Mouse (Mus musculus) midbrain, embryonic 16.5 days (tissue): ENCODE measurements around the gene Atn1. TPM values are rescaled to one million over a fixed set of nuclear protein-coding genes. Genes with fewer than 3 reads are reported as not detected.
A peak's percentile ranks its signal among the peaks of the same experiment; 100 is the strongest.

ENCODE experiments used
- ATAC-seq: fragments of 200-750 bp; cut with Nextera tagmentation; 2 replicates; pipeline ENCODE4 v1.8.0; 2017; ENCODE audit warnings: moderate TSS enrichment
- H3K27ac ChIP-seq: fragments of 300-500 bp; sonication (generic); 2 replicates; pipeline ENCODE4 v1.5.1; 2014; ENCODE audit warnings: mild to moderate bottlenecking, low read length, mixed read lengths
- H3K27me3 ChIP-seq: fragments of 300-500 bp; sonication (generic); 2 replicates; pipeline ENCODE4 v1.6.1; 2014; ENCODE audit warnings: low read depth, low read length, mixed read lengths; ENCODE audit not compliant: control insufficient read depth, insufficient read depth
- H3K36me3 ChIP-seq: fragments of 300-500 bp; sonication (generic); 2 replicates; pipeline ENCODE4 v1.6.1; 2014; ENCODE audit warnings: mild to moderate bottlenecking, low read length, moderate library complexity, mixed read lengths; ENCODE audit not compliant: control insufficient read depth, insufficient read depth
- H3K4me1 ChIP-seq: fragments of 300-500 bp; sonication (generic); 2 replicates; pipeline ENCODE4 v1.6.1; 2014; ENCODE audit warnings: mild to moderate bottlenecking, low read length, mixed read lengths; ENCODE audit not compliant: control insufficient read depth, insufficient read depth
- H3K4me2 ChIP-seq: fragments of 300-500 bp; sonication (generic); 2 replicates; pipeline ENCODE4 v1.6.1; 2014; ENCODE audit warnings: mild to moderate bottlenecking, low read length, mixed read lengths
- H3K4me3 ChIP-seq: fragments of 300-500 bp; sonication (generic); 2 replicates; pipeline ENCODE4 v1.5.1; 2014; ENCODE audit warnings: low read depth, mild to moderate bottlenecking, low read length, moderate library complexity, mixed read lengths
- H3K9ac ChIP-seq: fragments of 300-500 bp; sonication (generic); 2 replicates; pipeline ENCODE4 v1.6.1; 2014; ENCODE audit warnings: low read depth, low read length, mixed read lengths
- H3K9me3 ChIP-seq: fragments of 300-500 bp; sonication (generic); replicated peaks from 2 replicates; pipeline ENCODE4 v1.6.1; 2014; ENCODE audit warnings: mild to moderate bottlenecking, low read length, mixed read lengths; ENCODE audit not compliant: control insufficient read depth, poor library complexity, severe bottlenecking
- WGBS: fragments of 180-500 bp; shearing (Covaris S2); extraction: QIAGEN DNeasy Blood & Tissue Kit; methylation state at CpG from one replicate; pipeline ENCODE4 v1.1.7; 2014; 5-methylcytosine and 5-hydroxymethylcytosine counted together
- polyA plus RNA-seq: library from polyadenylated mRNA; unstranded; fragments of >200 nt; fragmentation: Nextera tagmentation; extraction: Ambion mirVana; gene quantifications from 2 replicates; pipeline ENCODE4 v1.2.1, GENCODE M21; 2015

The Atn1 gene
- polyA plus RNA-seq, 1 experiment from 2014 or later = 28.9 TPM

- Histone ChIP-seq H3K27ac (peak overlapping the region; percentile 95), H3K9me3 (no peaks in the 10 kb centered on the region), H3K4me1 (peaks cover 37% of the 10 kb centered on the region), H3K4me3 (peak overlapping the region; percentile 84), H3K9ac (peak overlapping the region; percentile 45), H3K4me2 (peak overlapping the region; percentile 78), H3K27me3 (no peaks in the 10 kb centered on the region), H3K36me3 (peaks cover 4% of the 10 kb centered on the region; the same call in 1 of the 2 replicates)
- WGBS = 20% methylated on average over 5 of the region's 5 CpGs
- peak; percentile 15 for ATAC-seq
These were observed 1.9 kb upstream of the Atn1 start for GRCm38 (mm10) chr6:124757909-124758848.

DNA sequence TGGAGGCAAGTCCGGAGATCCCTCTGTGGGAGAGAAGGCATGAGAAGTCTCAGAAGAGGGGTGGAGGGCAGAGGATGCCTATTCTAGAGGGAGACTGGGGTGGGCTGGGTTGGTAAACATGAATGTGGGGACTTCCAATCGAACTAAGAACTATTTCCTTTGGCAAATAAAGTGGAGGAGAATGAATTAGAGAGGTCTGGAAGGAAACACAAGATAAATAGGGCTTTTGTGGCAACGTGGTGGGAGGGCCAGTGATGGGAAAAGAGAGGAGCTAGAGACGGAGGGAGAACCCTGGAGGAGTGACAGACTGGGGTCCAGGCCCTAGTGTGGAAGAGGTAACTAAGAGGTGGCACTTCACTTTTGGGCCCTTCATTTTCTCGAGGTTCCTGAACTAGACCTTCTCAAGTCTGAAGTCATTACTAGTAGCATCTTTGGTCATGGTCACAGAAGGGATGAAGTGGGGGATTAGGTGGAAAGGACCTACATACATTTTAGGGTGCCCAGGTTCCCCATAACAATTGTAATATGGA, 1.1 kb upstream of the Atn1 start:
- WGBS = 1% methylated on average over 5 of the region's 5 CpGs
- H3K27me3 ChIP-seq = no peaks in the 10 kb centered on the region
- peak overlapping the region; percentile 78 for H3K4me2 ChIP-seq
- ATAC-seq = no peak
- H3K36me3 ChIP-seq = peaks cover under 1% of the 10 kb centered on the region; the same call in 1 of the 2 replicates
- H3K9me3 ChIP-seq = no peaks in the 10 kb centered on the region
- peak overlapping the region; percentile 95 for H3K27ac ChIP-seq
- H3K4me3 ChIP-seq = peak overlapping the region; percentile 84
- H3K4me1 ChIP-seq = peaks cover 39% of the 10 kb centered on the region
- H3K9ac ChIP-seq = peak overlapping the region; percentile 86

- peaks cover 39% of the 10 kb centered on the region for H3K4me1 ChIP-seq
- H3K4me2 ChIP-seq = peak overlapping the region; percentile 78
- under 1% methylated on average over 51 of the region's 54 CpGs for WGBS
These were observed 477 bp upstream of the Atn1 start for GRCm38 (mm10) chr6:124756652-124757350.

DNA sequence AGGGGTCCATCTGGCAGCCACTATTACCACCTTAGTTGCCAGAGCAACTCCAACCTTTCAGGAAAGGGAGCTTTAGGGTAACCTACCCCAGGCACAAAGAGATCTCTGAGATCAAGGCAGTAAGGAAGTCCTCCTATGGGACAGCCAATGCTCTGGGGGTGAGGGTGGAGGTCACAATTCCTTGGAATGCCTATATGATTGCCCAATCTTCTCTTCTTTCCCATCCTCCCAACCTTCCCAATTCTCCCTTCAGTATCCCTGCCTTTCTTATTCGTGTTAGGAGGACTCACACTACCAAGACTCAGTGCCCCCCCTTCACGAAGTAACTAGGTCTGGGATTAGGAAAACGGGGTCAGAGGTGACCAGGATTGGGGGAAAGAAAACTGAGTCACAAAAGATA, 1.0 kb downstream of the Atn1 start:
- peak overlapping the region; percentile 84 for H3K4me3 ChIP-seq
- H3K4me2 ChIP-seq = peak overlapping the region; percentile 78
- H3K36me3 ChIP-seq = no peaks in the 10 kb centered on the region
- peak overlapping the region; percentile 86 for H3K9ac ChIP-seq
- no peaks in the 10 kb centered on the region for H3K27me3 ChIP-seq
- no peaks in the 10 kb centered on the region for H3K9me3 ChIP-seq
- ATAC-seq = no peak
- H3K27ac ChIP-seq = peak overlapping the region; percentile 95
- 4% methylated on average over 3 of the region's 3 CpGs for WGBS
- peaks cover 39% of the 10 kb centered on the region for H3K4me1 ChIP-seq

More at GRCm38 (mm10) chr6:124756652-124757350, 477 bp upstream of the Atn1 start:
- Histone ChIP-seq H3K4me3 (peak overlapping the region; percentile 84), H3K27me3 (no peaks in the 10 kb centered on the region), H3K9me3 (no peaks in the 10 kb centered on the region), H3K36me3 (no peaks in the 10 kb centered on the region), H3K27ac (peak overlapping the region; percentile 95), H3K9ac (peak overlapping the region; percentile 86)
- ATAC-seq = peak; percentile 76

- H3K36me3 ChIP-seq = peaks cover 4% of the 10 kb centered on the region
- no peaks in the 10 kb centered on the region for H3K27me3 ChIP-seq
- ATAC-seq = no peak
- peak overlapping the region; percentile 21; the same call in 1 of the 2 replicates for H3K4me2 ChIP-seq
- no peaks in the 10 kb centered on the region for H3K9me3 ChIP-seq
- peaks cover 39% of the 10 kb centered on the region for H3K4me1 ChIP-seq
- no peak overlapping the region for H3K4me3 ChIP-seq
- 95% methylated on average over 2 of the region's 2 CpGs for WGBS
- no peak overlapping the region for H3K9ac ChIP-seq
- no peak overlapping the region for H3K27ac ChIP-seq
These were observed 2.5 kb downstream of the Atn1 start for GRCm38 (mm10) chr6:124753861-124754260.

- Histone ChIP-seq H3K36me3 (peaks cover 17% of the 10 kb centered on the region), H3K9me3 (no peaks in the 10 kb centered on the region), H3K4me3 (no peak overlapping the region), H3K9ac (no peak overlapping the region), H3K27ac (no peak overlapping the region), H3K27me3 (no peaks in the 10 kb centered on the region), H3K4me2 (no peak overlapping the region), H3K4me1 (peaks cover 29% of the 10 kb centered on the region)
- ATAC-seq = no peak
- 85% methylated on average over 8 of the region's 8 CpGs for WGBS
These were observed 5.9 kb downstream of the Atn1 start for GRCm38 (mm10) chr6:124750405-124750804.

- Histone ChIP-seq H3K9ac (peak overlapping the region; percentile 86), H3K9me3 (no peaks in the 10 kb centered on the region), H3K4me2 (peak overlapping the region; percentile 96; the same call in 1 of the 2 replicates), H3K27me3 (no peaks in the 10 kb centered on the region), H3K36me3 (peaks cover 38% of the 10 kb centered on the region), H3K27ac (no peak overlapping the region; the same call in 1 of the 2 replicates), H3K4me1 (peaks cover 15% of the 10 kb centered on the region), H3K4me3 (no peak overlapping the region)
- WGBS = 91% methylated on average over 7 of the region's 7 CpGs
- ATAC-seq = no peak
These were observed 9.4 kb downstream of the Atn1 start for GRCm38 (mm10) chr6:124746654-124747632.

GRCm38 (mm10) chr6:124746296-124746605, 10.1 kb downstream of the Atn1 start:
- no peak; the same call in none of the 2 replicates for ATAC-seq
- WGBS = 16% methylated on average over 8 of the region's 8 CpGs
- peak overlapping the region; percentile 96 for H3K4me2 ChIP-seq
- no peaks in the 10 kb centered on the region for H3K27me3 ChIP-seq
- H3K4me1 ChIP-seq = peaks cover 21% of the 10 kb centered on the region
- H3K36me3 ChIP-seq = peaks cover 38% of the 10 kb centered on the region
- peak overlapping the region; percentile 48 for H3K4me3 ChIP-seq
- peak overlapping the region; percentile 86 for H3K9ac ChIP-seq
- no peaks in the 10 kb centered on the region for H3K9me3 ChIP-seq
- H3K27ac ChIP-seq = peak overlapping the region; percentile 88
